ENCODE assay signal across 22 mouse cellular contexts in genomic region chr6:87292911-87293851, GRCm38 (mm10). TPM values are rescaled to one million over a fixed set of nuclear protein-coding genes. Genes with fewer than 3 reads are reported as not detected.
DNase-seq lines count a peak whose midpoint lies in the region; ATAC-seq and TF ChIP-seq lines count a peak whose summit lies in the region.
"Had no signal": no experiment of that assay in that cellular context is flagged by ENCODE, and none has a peak within 500 bp of the region (broad histone marks: within the 10 kb centered on the region; RNA-seq: fewer than 3 reads in every experiment).

No protein-coding gene starts in this region.

- DNase-seq in heart, adult 11 months, result peak; percentile 92
- no peak for DNase-seq in heart, embryonic 10.5 days (ENCODE audit: low spot score)
- peak; percentile 25 for DNase-seq in kidney, postnatal 0 days (ENCODE audit: low spot score)
- DNase-seq in kidney, adult 18-20 months, result no peak
- peak; percentile 36 for DNase-seq in brain, adult 2 months (ENCODE audit: low read depth, low spot score)
- DNase-seq in fibroblast of lung, adult 2 months (ENCODE audit: low read depth), result peak; percentile 51
- DNase-seq in ovary, postnatal 14 days (ENCODE audit: low spot score), result no peak
- DNase-seq: adrenal gland, adult 2 months; adrenal gland, postnatal 36 days; cerebellum, adult 11 months; cerebellum, adult 8-10 months; cerebellum, postnatal 14 days; gastrocnemius, postnatal 36 days; heart, adult 18-20 months; heart, postnatal 14 days; kidney, adult 11 months had no signal

- H3K4me3 ChIP-seq in heart, embryonic 10.5 days, result no peak overlapping the region
- H3K4me3 ChIP-seq in kidney, postnatal 0 days (replicated peaks; ENCODE audit: low read depth, low read length), result no peak overlapping the region
- H3K4me3 ChIP-seq in forebrain, embryonic 15.5 days, result no peak overlapping the region
- H3K4me3 ChIP-seq: embryonic facial prominence, embryonic 12.5 days; hindbrain, embryonic 13.5 days had no signal

- H3K9ac ChIP-seq in kidney, postnatal 0 days (ENCODE audit: low read depth, low read length), result no peak overlapping the region
- no peak overlapping the region for H3K9ac ChIP-seq in forebrain, embryonic 15.5 days (replicated peaks)
- H3K9ac ChIP-seq: embryonic facial prominence, embryonic 12.5 days; hindbrain, embryonic 13.5 days had no signal

- no peaks in the 10 kb centered on the region for H3K36me3 ChIP-seq in heart, embryonic 10.5 days
- H3K36me3 ChIP-seq in kidney, postnatal 0 days (ENCODE audit: insufficient read depth, low read length), result no peaks in the 10 kb centered on the region
- H3K36me3 ChIP-seq in forebrain, embryonic 15.5 days, result no peaks in the 10 kb centered on the region
- H3K36me3 ChIP-seq: hindbrain, embryonic 13.5 days had no signal

- no peaks in the 10 kb centered on the region for H3K9me3 ChIP-seq in heart, embryonic 10.5 days
- H3K9me3 ChIP-seq in kidney, postnatal 0 days (replicated peaks; ENCODE audit: low read length), result no peaks in the 10 kb centered on the region
- H3K9me3 ChIP-seq in forebrain, embryonic 15.5 days, result no peaks in the 10 kb centered on the region; the same call in 1 of the 2 replicates

- WGBS in heart, embryonic 10.5 days, result 79% methylated on average over 18 of the region's 18 CpGs
- 60% methylated on average over 18 of the region's 18 CpGs for WGBS in kidney, postnatal 0 days
- WGBS in forebrain, embryonic 15.5 days, result 89% methylated on average over 18 of the region's 18 CpGs

- no peak overlapping the region for H3K4me2 ChIP-seq in kidney, postnatal 0 days (ENCODE audit: low read length)
- H3K4me2 ChIP-seq in forebrain, embryonic 15.5 days (replicated peaks), result no peak overlapping the region
- H3K4me2 ChIP-seq: embryonic facial prominence, embryonic 12.5 days; hindbrain, embryonic 13.5 days had no signal

- no peaks in the 10 kb centered on the region for H3K4me1 ChIP-seq in heart, embryonic 10.5 days
- H3K4me1 ChIP-seq in kidney, postnatal 0 days (replicated peaks; ENCODE audit: insufficient read depth, low read length), result no peaks in the 10 kb centered on the region
- no peaks in the 10 kb centered on the region for H3K4me1 ChIP-seq in forebrain, embryonic 15.5 days
- H3K4me1 ChIP-seq: embryonic facial prominence, embryonic 12.5 days; hindbrain, embryonic 13.5 days had no signal

- H3K27me3 ChIP-seq in heart, embryonic 10.5 days (ENCODE audit: insufficient read depth, poor library complexity, severe bottlenecking), result no peaks in the 10 kb centered on the region
- H3K27me3 ChIP-seq in kidney, postnatal 0 days (ENCODE audit: insufficient read depth, low read length), result no peaks in the 10 kb centered on the region
- H3K27me3 ChIP-seq in forebrain, embryonic 15.5 days, result no peaks in the 10 kb centered on the region
- H3K27me3 ChIP-seq: embryonic facial prominence, embryonic 12.5 days; hindbrain, embryonic 13.5 days had no signal

- ATAC-seq in kidney, postnatal 0 days (replicated peaks; ENCODE audit: low FRiP score, low read depth), result no peak
- ATAC-seq in forebrain, embryonic 15.5 days (replicated peaks), result no peak
- ATAC-seq: forebrain, embryonic 14.5 days; hindbrain, postnatal 0 days had no signal

- no peak overlapping the region for H3K27ac ChIP-seq in heart, embryonic 10.5 days
- H3K27ac ChIP-seq in kidney, postnatal 0 days, result no peak overlapping the region
- no peak overlapping the region for H3K27ac ChIP-seq in forebrain, embryonic 15.5 days (replicated peaks)
- H3K27ac ChIP-seq: embryonic facial prominence, embryonic 12.5 days; hindbrain, embryonic 13.5 days; hindbrain, postnatal 0 days had no signal

- TF ChIP-seq CTCF in kidney, postnatal 0 days (IDR thresholded peaks at IDR 0.05; ENCODE audit: low read depth), result no peak

RNA-seq across cellular contexts. Expression of gene Antxr1, which starts 42.4 kb away (rescaled TPM):
- 1.8 and 3.8 TPM in 2 replicates for polyA plus RNA-seq in heart, embryonic 10.5 days (2016; fragmentation: Nextera tagmentation; extraction: Ambion mirVana)
- polyA plus RNA-seq in kidney, postnatal 0 days (2015; fragmentation: Nextera tagmentation; extraction: Ambion mirVana), result 5.0 and 5.2 TPM in 2 replicates
- 3.0 and 3.4 TPM in 2 replicates for polyA plus RNA-seq in forebrain, embryonic 15.5 days (2015; fragmentation: Nextera tagmentation; extraction: Ambion mirVana)

RNA-seq across cellular contexts. Expression of gene Gkn1, which starts 57.6 kb away (rescaled TPM):
- not detected in 2 replicates for polyA plus RNA-seq in heart, embryonic 10.5 days (2016; fragmentation: Nextera tagmentation; extraction: Ambion mirVana)
- polyA plus RNA-seq in kidney, postnatal 0 days (2015; fragmentation: Nextera tagmentation; extraction: Ambion mirVana), result not detected in 2 replicates
- not detected in 2 replicates for polyA plus RNA-seq in forebrain, embryonic 15.5 days (2015; fragmentation: Nextera tagmentation; extraction: Ambion mirVana)
- polyA plus RNA-seq: embryonic facial prominence, embryonic 12.5 days; forebrain, embryonic 14.5 days; heart, embryonic 14.5 days; hindbrain, embryonic 13.5 days; hindbrain, postnatal 0 days had no signal

Comparison
In these comparisons a context has a peak if more than half of its experiments do, and no peak if none do; other contexts are left out.
1. DNase-seq: peak in heart, adult 11 months (single experiment), kidney, postnatal 0 days (single experiment), brain, adult 2 months (single experiment) and fibroblast of lung, adult 2 months (single experiment); none in heart, embryonic 10.5 days (single experiment), kidney, adult 18-20 months (single experiment) and ovary, postnatal 14 days (single experiment).